Mouse (Mus musculus): ENCODE data around the gene Slc22a29. TPM values are rescaled to one million over a fixed set of nuclear protein-coding genes. Genes with fewer than 3 reads are reported as not detected.
"Not testable (repeated sequence)": the region's sequence is repeated elsewhere in the genome, so short reads cannot be mapped to it uniquely, and the experiment has no call there.

Slc22a29 gene
- not detected in 2 replicates for polyA plus RNA-seq (2016; fragmentation: Nextera tagmentation; extraction: Ambion mirVana)

- Histone ChIP-seq H3K27ac (no peak within 1 kb of the TSS), H3K4me3 (no peak within 1 kb of the TSS), H3K27me3 (replicated peaks) (no peaks in the 10 kb centered on the region), H3K9ac (no peak within 1 kb of the TSS), H3K9me3 (peaks cover 10% of the 10 kb centered on the region; the same call in 1 of the 2 replicates), H3K4me1 (no peaks in the 10 kb centered on the region), H3K36me3 (no peaks in the 10 kb centered on the region), H3K4me2 (replicated peaks) (no peak within 1 kb of the TSS)
- 87% methylated on average over 2 of the region's 2 CpGs for WGBS
- no peak for ATAC-seq (ENCODE audit: low FRiP score, low read depth)
These were observed at the start of gene Slc22a29 for GRCm38 (mm10) chr19:8218800-8219199. Slc22a29 (minus strand) TSS chr19:8218900.

GRCm38 (mm10) chr19:8265324-8265723, 46.6 kb upstream of the Slc22a29 start:
- H3K9me3 ChIP-seq: peaks cover 4% of the 10 kb centered on the region; the same call in 1 of the 2 replicates
- ATAC-seq (ENCODE audit: low FRiP score, low read depth): no peak
- H3K27me3 ChIP-seq (replicated peaks): no peaks in the 10 kb centered on the region
- no peak overlapping the region for H3K4me3 ChIP-seq
- WGBS: 81% methylated on average over 3 of the region's 3 CpGs
- H3K9ac ChIP-seq: no peak overlapping the region
- H3K36me3 ChIP-seq: no peaks in the 10 kb centered on the region
- H3K27ac ChIP-seq: no peak overlapping the region
- H3K4me2 ChIP-seq (replicated peaks): no peak overlapping the region
- H3K4me1 ChIP-seq: no peaks in the 10 kb centered on the region

GRCm38 (mm10) chr19:8252705-8253037, 34.0 kb upstream of the Slc22a29 start:
- peak; percentile 50 for ATAC-seq (ENCODE audit: low FRiP score, low read depth)
- Histone ChIP-seq H3K9ac (peak overlapping the region; percentile 60), H3K36me3 (no peaks in the 10 kb centered on the region), H3K27me3 (replicated peaks) (no peaks in the 10 kb centered on the region), H3K4me1 (no peaks in the 10 kb centered on the region), H3K9me3 (peaks cover 16% of the 10 kb centered on the region; the same call in 1 of the 2 replicates), H3K4me3 (peak overlapping the region; percentile 58), H3K4me2 (replicated peaks) (peak overlapping the region; percentile 69), H3K27ac (no peak overlapping the region)
- WGBS: 23% methylated on average over 3 of the region's 3 CpGs

GRCm38 (mm10) chr19:8251896-8252704, 33.4 kb upstream of the Slc22a29 start:
- H3K9me3 ChIP-seq: peaks cover 12% of the 10 kb centered on the region; the same call in 1 of the 2 replicates
- no peaks in the 10 kb centered on the region for H3K4me1 ChIP-seq
- 0 out of 2 replicates have a peak overlapping the region, but pooled peaks have one; percentile 4 for H3K27ac ChIP-seq
- H3K36me3 ChIP-seq: no peaks in the 10 kb centered on the region
- peak overlapping the region; percentile 58 for H3K4me3 ChIP-seq
- H3K9ac ChIP-seq: peak overlapping the region; percentile 60
- ATAC-seq (ENCODE audit: low FRiP score, low read depth): peak; percentile 90
- peak overlapping the region; percentile 69 for H3K4me2 ChIP-seq (replicated peaks)
- H3K27me3 ChIP-seq (replicated peaks): no peaks in the 10 kb centered on the region
- WGBS: 11% methylated on average over 57 of the region's 58 CpGs

- Histone ChIP-seq H3K4me3 (no peak overlapping the region), H3K36me3 (no peaks in the 10 kb centered on the region), H3K27ac (no peak overlapping the region), H3K9ac (no peak overlapping the region), H3K4me1 (no peaks in the 10 kb centered on the region), H3K27me3 (replicated peaks) (no peaks in the 10 kb centered on the region), H3K4me2 (replicated peaks) (no peak overlapping the region), H3K9me3 (no peaks in the 10 kb centered on the region; the same call in 1 of the 2 replicates)
- no peak for ATAC-seq (ENCODE audit: low FRiP score, low read depth)
These were observed 10.2 kb upstream of the Slc22a29 start for GRCm38 (mm10) chr19:8228916-8229315.

GRCm38 (mm10) chr19:8148787-8149523, 69.7 kb downstream of the Slc22a29 start:
- Histone ChIP-seq H3K4me1 (no peaks in the 10 kb centered on the region), H3K9me3 (peaks cover 35% of the 10 kb centered on the region), H3K36me3 (no peaks in the 10 kb centered on the region), H3K27ac (no peak overlapping the region), H3K4me2 (replicated peaks) (no peak overlapping the region), H3K27me3 (replicated peaks) (no peaks in the 10 kb centered on the region), H3K9ac (no peak overlapping the region), H3K4me3 (no peak overlapping the region)
- WGBS: 59% methylated on average over 2 of the region's 2 CpGs
- no peak for ATAC-seq (ENCODE audit: low FRiP score, low read depth)

GRCm38 (mm10) chr19:8142716-8143115, 76.0 kb downstream of the Slc22a29 start:
- not testable (repeated sequence) for H3K4me1 ChIP-seq; H3K27ac ChIP-seq; H3K27me3 ChIP-seq (replicated peaks); H3K9ac ChIP-seq; H3K36me3 ChIP-seq; H3K4me3 ChIP-seq; H3K4me2 ChIP-seq (replicated peaks); H3K9me3 ChIP-seq; ATAC-seq (ENCODE audit: low FRiP score, low read depth)
- 95% methylated on average over 2 of the region's 2 CpGs for WGBS

GRCm38 (mm10) chr19:8134127-8134841, 84.4 kb downstream of the Slc22a29 start:
- not testable (repeated sequence) for H3K4me3 ChIP-seq; ATAC-seq (ENCODE audit: low FRiP score, low read depth); H3K27me3 ChIP-seq (replicated peaks); H3K4me2 ChIP-seq (replicated peaks); H3K9ac ChIP-seq; H3K9me3 ChIP-seq; H3K36me3 ChIP-seq; H3K4me1 ChIP-seq; H3K27ac ChIP-seq
- WGBS: 54% methylated on average over 14 of the region's 14 CpGs

- H3K36me3 ChIP-seq; H3K27me3 ChIP-seq (replicated peaks); ATAC-seq (ENCODE audit: low FRiP score, low read depth); H3K9me3 ChIP-seq; H3K27ac ChIP-seq; H3K4me3 ChIP-seq; H3K4me1 ChIP-seq; H3K9ac ChIP-seq; H3K4me2 ChIP-seq (replicated peaks): not testable (repeated sequence)
- WGBS: 89% methylated on average over 2 of the region's 3 CpGs
These were observed 86.8 kb downstream of the Slc22a29 start, which contains the start of gene Slc22a28 for GRCm38 (mm10) chr19:8131881-8132280. Slc22a28 (minus strand) TSS chr19:8131982.

Other genes with a start within 250 kb of the Slc22a29 start
- not detected in 2 replicates for gene Slc22a28, start 86.9 kb downstream of the Slc22a29 start, polyA plus RNA-seq (2016; fragmentation: Nextera tagmentation; extraction: Ambion mirVana)
- not detected in 2 replicates for gene Slc22a30, start 186.2 kb upstream of the Slc22a29 start, polyA plus RNA-seq (2016; fragmentation: Nextera tagmentation; extraction: Ambion mirVana)